Mouse (Mus musculus): Measurements from ENCODE around the gene Nr0b2.

GRCm38 (mm10) chr4:133583690-133584058, 30.5 kb downstream of the Nr0b2 start:
- TF ChIP-seq CTCF (IDR thresholded peaks at IDR 0.05; ENCODE audit: extremely low read depth, insufficient read depth, insufficient read length, insufficient replicate concordance) (no peak), POLR2A (IDR thresholded peaks at IDR 0.05; ENCODE audit: low read depth, low read length) (no peak)

Data from spleen, adult 2 months (tissue).